Mouse (Mus musculus) embryo, embryonic 10.5 days (tissue): ENCODE results near the gene Dock9.
"Not testable (repeated sequence)": the region's sequence is repeated elsewhere in the genome, so short reads cannot be mapped to it uniquely, and the experiment has no call there.

ENCODE experiments used
- DNase-seq: peaks from one replicate; pipeline ENCODE4 v3.0.0-alpha.2; 2015; ENCODE audit warnings: low spot score

Dock9 gene

GRCm38 (mm10) chr14:121700013-121700412, 97.6 kb downstream of the Dock9 start:
- no peak for DNase-seq

- no peak for DNase-seq
These were observed 99.1 kb downstream of the Dock9 start for GRCm38 (mm10) chr14:121698620-121698950.

GRCm38 (mm10) chr14:121697709-121698619, 99.7 kb downstream of the Dock9 start:
- DNase-seq: peak; percentile 61

- peak; percentile 34 for DNase-seq
These were observed 100.4 kb downstream of the Dock9 start for GRCm38 (mm10) chr14:121697143-121697680.

- no peak for DNase-seq
These were observed 101.1 kb downstream of the Dock9 start for GRCm38 (mm10) chr14:121696429-121697118.

- no peak for DNase-seq
These were observed 102.9 kb downstream of the Dock9 start for GRCm38 (mm10) chr14:121694706-121695105.

- DNase-seq: no peak
These were observed 103.5 kb downstream of the Dock9 start for GRCm38 (mm10) chr14:121693991-121694594.

GRCm38 (mm10) chr14:121689649-121690048, 108.0 kb downstream of the Dock9 start:
- not testable (repeated sequence) for DNase-seq

GRCm38 (mm10) chr14:121688175-121688574, 109.5 kb downstream of the Dock9 start:
- DNase-seq: peak; percentile 23

GRCm38 (mm10) chr14:121687274-121687673, 110.4 kb downstream of the Dock9 start:
- no peak for DNase-seq

GRCm38 (mm10) chr14:121678913-121679312, 118.7 kb downstream of the Dock9 start:
- no peak for DNase-seq

GRCm38 (mm10) chr14:121678445-121678844, 119.2 kb downstream of the Dock9 start:
- no peak for DNase-seq

GRCm38 (mm10) chr14:121676596-121677330, 120.9 kb downstream of the Dock9 start:
- no peak for DNase-seq

- no peak for DNase-seq
These were observed 121.5 kb downstream of the Dock9 start for GRCm38 (mm10) chr14:121676121-121676591.

- DNase-seq: peak; percentile 48
These were observed 122.1 kb downstream of the Dock9 start for GRCm38 (mm10) chr14:121675579-121675978.

- no peak for DNase-seq
These were observed 122.5 kb downstream of the Dock9 start for GRCm38 (mm10) chr14:121675146-121675545.

- no peak for DNase-seq
These were observed 127.6 kb downstream of the Dock9 start for GRCm38 (mm10) chr14:121670016-121670415.

- no peak for DNase-seq
These were observed 130.9 kb downstream of the Dock9 start for GRCm38 (mm10) chr14:121666641-121667274.

- no peak for DNase-seq
These were observed 131.9 kb downstream of the Dock9 start for GRCm38 (mm10) chr14:121665693-121666273.

GRCm38 (mm10) chr14:121663913-121664312, 133.7 kb downstream of the Dock9 start:
- DNase-seq: no peak

GRCm38 (mm10) chr14:121660918-121661317, 136.7 kb downstream of the Dock9 start:
- DNase-seq: no peak
